22 mouse cellular contexts compared by ENCODE assay signal in the genomic region with DNA sequence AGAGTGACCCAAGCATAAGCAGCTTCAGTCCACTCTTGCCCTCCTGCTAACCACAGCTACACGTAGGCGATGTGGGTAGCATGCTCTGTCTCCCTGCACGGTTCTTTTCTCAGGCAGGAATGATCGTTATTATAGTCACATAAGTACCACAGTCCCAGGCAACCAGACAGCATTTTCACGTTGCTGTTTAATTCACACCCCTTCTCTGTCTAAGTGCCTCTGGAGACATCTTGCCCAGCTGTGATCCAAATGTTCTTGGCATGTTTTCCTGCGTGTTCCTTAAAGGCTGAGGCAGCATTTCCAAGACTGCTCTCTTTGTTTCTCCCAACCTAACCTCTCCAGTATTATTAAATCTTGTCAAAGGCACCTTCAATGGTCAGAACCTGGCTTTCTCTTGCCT.
A peak's percentile ranks its signal among the peaks of the same experiment; 100 is the strongest.
DNase-seq lines count a peak whose midpoint lies in the region; ATAC-seq lines count a peak whose summit lies in the region.
"Had no signal": no experiment of that assay in that cellular context is flagged by ENCODE, and none has a peak within 500 bp of the region (broad histone marks: within the 10 kb centered on the region; RNA-seq: fewer than 3 reads in every experiment).

No protein-coding gene starts in this region.

- H3K27ac ChIP-seq in heart, embryonic 11.5 days (ENCODE audit: low read depth, low read length) = no peak overlapping the region
- H3K27ac ChIP-seq in kidney, embryonic 15.5 days = no peak overlapping the region
- peak overlapping the region; percentile 56; the same call in 1 of the 2 replicates for H3K27ac ChIP-seq in neural tube, embryonic 13.5 days (replicated peaks)
- H3K27ac ChIP-seq in intestine, embryonic 16.5 days (ENCODE audit: low read length) = peak overlapping the region; percentile 14; the same call in 1 of the 2 replicates
- H3K27ac ChIP-seq: embryonic facial prominence, embryonic 12.5 days; heart, embryonic 13.5 days; kidney, postnatal 0 days; neural tube, embryonic 15.5 days had no signal

- no peaks in the 10 kb centered on the region; the same call in 1 of the 2 replicates for H3K4me1 ChIP-seq in heart, embryonic 11.5 days (ENCODE audit: control insufficient read depth, insufficient read depth, low read length)
- no peaks in the 10 kb centered on the region for H3K4me1 ChIP-seq in kidney, embryonic 15.5 days
- H3K4me1 ChIP-seq in neural tube, embryonic 13.5 days (replicated peaks) = peaks cover 11% of the 10 kb centered on the region
- H3K4me1 ChIP-seq in intestine, embryonic 16.5 days (ENCODE audit: control insufficient read depth, insufficient read depth, low read length) = 0 out of 2 replicates have a peak, but pooled peaks cover 5% of the 10 kb centered on the region

- H3K4me2 ChIP-seq in heart, embryonic 11.5 days = no peak overlapping the region
- H3K4me2 ChIP-seq in kidney, embryonic 15.5 days = no peak overlapping the region
- no peak overlapping the region for H3K4me2 ChIP-seq in neural tube, embryonic 13.5 days
- H3K4me2 ChIP-seq in intestine, embryonic 16.5 days (ENCODE audit: low read depth, low read length) = no peak overlapping the region
- H3K4me2 ChIP-seq: embryonic facial prominence, embryonic 12.5 days; heart, embryonic 13.5 days; neural tube, embryonic 15.5 days had no signal

- H3K9me3 ChIP-seq in heart, embryonic 11.5 days (replicated peaks; ENCODE audit: control insufficient read depth, low read length) = no peaks in the 10 kb centered on the region
- H3K9me3 ChIP-seq in kidney, embryonic 15.5 days (replicated peaks) = no peaks in the 10 kb centered on the region
- no peaks in the 10 kb centered on the region for H3K9me3 ChIP-seq in neural tube, embryonic 13.5 days
- H3K9me3 ChIP-seq in intestine, embryonic 16.5 days (ENCODE audit: control insufficient read depth, low read length) = no peaks in the 10 kb centered on the region
- H3K9me3 ChIP-seq: embryonic facial prominence, embryonic 12.5 days; heart, embryonic 13.5 days; midbrain, embryonic 10.5 days; neural tube, embryonic 15.5 days had no signal

- no peak overlapping the region for H3K4me3 ChIP-seq in heart, embryonic 11.5 days (ENCODE audit: low read depth, low read length)
- no peak overlapping the region for H3K4me3 ChIP-seq in kidney, embryonic 15.5 days (replicated peaks)
- no peak overlapping the region for H3K4me3 ChIP-seq in neural tube, embryonic 13.5 days
- H3K4me3 ChIP-seq in intestine, embryonic 16.5 days (ENCODE audit: low read length) = no peak overlapping the region
- H3K4me3 ChIP-seq: embryonic facial prominence, embryonic 12.5 days; heart, embryonic 13.5 days; midbrain, embryonic 10.5 days; neural tube, embryonic 15.5 days had no signal

- no peaks in the 10 kb centered on the region for H3K27me3 ChIP-seq in heart, embryonic 11.5 days (ENCODE audit: control insufficient read depth, insufficient read depth, low read length)
- H3K27me3 ChIP-seq in kidney, embryonic 15.5 days = no peaks in the 10 kb centered on the region
- no peaks in the 10 kb centered on the region for H3K27me3 ChIP-seq in neural tube, embryonic 13.5 days
- no peaks in the 10 kb centered on the region for H3K27me3 ChIP-seq in intestine, embryonic 16.5 days (replicated peaks; ENCODE audit: control insufficient read depth, insufficient read depth, low read length)
- H3K27me3 ChIP-seq: embryonic facial prominence, embryonic 12.5 days; heart, embryonic 13.5 days; neural tube, embryonic 15.5 days had no signal

- WGBS in heart, embryonic 11.5 days (ENCODE audit: insufficient replicate concordance) = 86% methylated on average over 6 of the region's 6 CpGs
- 78% methylated on average over 6 of the region's 6 CpGs for WGBS in kidney, embryonic 15.5 days
- WGBS in neural tube, embryonic 13.5 days = 67% methylated on average over 6 of the region's 6 CpGs
- 59% methylated on average over 6 of the region's 6 CpGs for WGBS in intestine, embryonic 16.5 days

- no peak overlapping the region for H3K9ac ChIP-seq in heart, embryonic 11.5 days (ENCODE audit: low read depth, low read length)
- H3K9ac ChIP-seq in kidney, embryonic 15.5 days = no peak overlapping the region
- no peak overlapping the region for H3K9ac ChIP-seq in neural tube, embryonic 13.5 days
- H3K9ac ChIP-seq in intestine, embryonic 16.5 days (ENCODE audit: low read depth, low read length) = no peak overlapping the region
- H3K9ac ChIP-seq: embryonic facial prominence, embryonic 12.5 days; heart, embryonic 13.5 days; neural tube, embryonic 15.5 days had no signal

- peak; percentile 7 for DNase-seq in heart, adult 8-10 months (ENCODE audit: low spot score)
- peak; percentile 15 for DNase-seq in kidney, postnatal 14 days
- no peak for DNase-seq in neural tube, embryonic 10.5 days (ENCODE audit: extremely low spot score, low spot score)
- no peak for DNase-seq in kidney, adult 18-20 months
- DNase-seq: adrenal gland, adult 2 months; cerebellum, adult 9-11 months; gastrocnemius, postnatal 10 days; liver; lung, postnatal 14 days; right cerebral cortex, postnatal 14 days; spleen, adult 18-20 months; thymus, postnatal 36 days had no signal

- ATAC-seq in heart, embryonic 11.5 days (replicated peaks; ENCODE audit: insufficient number of reproducible peaks, low FRiP score, low TSS enrichment) = no peak
- no peak for ATAC-seq in kidney, embryonic 15.5 days (replicated peaks; ENCODE audit: low FRiP score)
- no peak for ATAC-seq in neural tube, embryonic 13.5 days (ENCODE audit: low read depth)
- ATAC-seq in intestine, embryonic 16.5 days = no peak
- ATAC-seq: inflammation-experienced regulatory T-cells, adult 6 months had no signal

- no peaks in the 10 kb centered on the region for H3K36me3 ChIP-seq in heart, embryonic 11.5 days (ENCODE audit: control insufficient read depth, insufficient read depth, low read length)
- peaks cover 5% of the 10 kb centered on the region for H3K36me3 ChIP-seq in kidney, embryonic 15.5 days
- no peaks in the 10 kb centered on the region for H3K36me3 ChIP-seq in neural tube, embryonic 13.5 days
- H3K36me3 ChIP-seq in intestine, embryonic 16.5 days (ENCODE audit: control insufficient read depth, insufficient read depth, low read length) = no peaks in the 10 kb centered on the region
- H3K36me3 ChIP-seq: embryonic facial prominence, embryonic 12.5 days; neural tube, embryonic 15.5 days had no signal

Comparison
In these comparisons a context has a peak if more than half of its experiments do, and no peak if none do; other contexts are left out.
1. DNase-seq: peak in heart, adult 8-10 months (single experiment) and kidney, postnatal 14 days (single experiment); none in neural tube, embryonic 10.5 days (single experiment) and kidney, adult 18-20 months (single experiment).
2. H3K27ac ChIP-seq: peak in neural tube, embryonic 13.5 days (single experiment) and intestine, embryonic 16.5 days (single experiment); none in heart, embryonic 11.5 days (single experiment) and kidney, embryonic 15.5 days (single experiment).